Mouse (Mus musculus): ENCODE measurements around the gene Tgm5.

Tgm5 gene

GRCm38 (mm10) chr2:121085480-121086185 is at the start of gene Tgm5:
TSS of gene Tgm5 (minus strand) at chr2:121085841.
- no peak for TF ChIP-seq GATA4 (IDR thresholded peaks at IDR 0.05; ENCODE audit: insufficient replicate concordance, low read length)

DNA sequence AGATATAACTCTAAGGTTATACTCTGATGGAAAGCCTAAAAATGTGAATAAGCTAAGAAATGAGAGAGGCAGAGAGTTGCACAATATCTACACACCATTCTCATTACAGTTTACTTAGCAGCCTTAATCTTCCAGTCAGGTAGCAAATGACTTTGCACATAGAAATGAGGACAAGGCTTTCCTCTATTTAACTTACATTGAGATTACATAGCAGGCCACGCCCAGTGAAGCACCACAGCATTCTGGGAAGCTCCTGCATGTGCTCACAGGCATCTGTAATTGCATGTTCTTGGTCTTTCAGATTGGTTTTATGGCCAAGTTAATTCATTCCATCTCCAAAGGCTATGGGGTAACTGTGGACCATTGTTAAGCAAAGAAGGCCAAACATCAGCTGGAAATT is 47.2 kb upstream of the Tgm5 start:
- TF ChIP-seq GATA4 (IDR thresholded peaks at IDR 0.05; ENCODE audit: insufficient replicate concordance, low read length): no peak

DNA sequence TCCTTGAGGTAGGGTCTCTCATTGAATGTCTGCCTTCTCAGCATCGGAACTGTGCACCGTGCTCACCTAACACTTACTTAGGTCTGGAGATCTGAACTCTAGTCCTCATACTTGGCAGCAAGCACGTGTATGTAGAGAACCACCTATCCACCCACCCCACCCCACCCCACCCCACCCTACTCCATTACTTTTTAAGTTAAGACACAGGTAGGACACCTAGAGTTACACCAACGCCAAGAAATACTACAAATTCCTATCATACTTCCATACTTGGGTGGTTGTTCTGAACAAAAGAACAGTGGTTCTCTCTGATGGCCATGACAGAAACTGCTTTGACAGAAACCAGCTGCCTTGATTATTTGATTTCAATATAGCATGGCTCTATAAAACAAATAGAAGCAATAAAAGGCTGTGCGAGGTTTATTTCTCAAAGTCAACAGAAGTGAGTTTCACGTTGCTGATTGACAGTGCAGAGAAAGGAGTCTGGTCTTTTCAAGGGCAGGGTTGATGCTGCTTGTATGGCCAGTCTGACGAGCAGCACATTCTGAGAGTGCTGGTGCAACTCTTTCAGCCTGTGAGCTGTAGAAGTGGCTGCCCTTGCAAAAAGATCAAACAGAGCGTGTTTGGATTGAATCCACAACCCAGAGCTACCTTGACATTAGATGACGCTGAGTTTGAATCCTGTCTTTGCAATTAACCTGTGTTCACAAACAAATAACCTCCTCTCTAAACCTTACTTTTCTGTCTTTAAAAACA is 43.4 kb upstream of the Tgm5 start:
- no peak for TF ChIP-seq GATA4 (IDR thresholded peaks at IDR 0.05; ENCODE audit: insufficient replicate concordance, low read length)

- TF ChIP-seq GATA4 (IDR thresholded peaks at IDR 0.05; ENCODE audit: insufficient replicate concordance, low read length): no peak
Measured at GRCm38 (mm10) chr2:121127536-121127935, 41.9 kb upstream of the Tgm5 start.

DNA sequence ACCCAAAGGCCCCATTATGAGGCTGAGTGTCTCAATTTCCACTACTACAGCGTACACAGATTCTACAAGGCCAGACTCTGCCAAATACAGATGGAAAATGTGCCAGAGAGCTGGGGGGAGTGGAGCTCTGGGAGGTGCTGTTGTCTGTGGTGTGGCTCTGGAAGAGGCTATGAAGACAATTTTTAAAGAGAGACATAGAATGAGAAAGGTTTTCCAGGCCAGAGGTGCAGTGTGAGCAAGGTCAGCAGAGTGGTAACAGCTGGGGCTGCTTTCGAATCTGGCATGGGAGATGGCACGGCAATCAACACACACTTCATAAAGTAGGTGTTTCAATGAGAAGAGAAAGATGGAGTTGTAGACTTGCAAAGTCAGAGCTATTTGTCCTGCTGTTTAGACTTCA is 33.6 kb upstream of the Tgm5 start:
- no peak for TF ChIP-seq GATA4 (IDR thresholded peaks at IDR 0.05; ENCODE audit: insufficient replicate concordance, low read length)

GRCm38 (mm10) chr2:121115418-121115817 is 29.8 kb upstream of the Tgm5 start:
- TF ChIP-seq GATA4 (IDR thresholded peaks at IDR 0.05; ENCODE audit: insufficient replicate concordance, low read length): no peak

- TF ChIP-seq GATA4 (IDR thresholded peaks at IDR 0.05; ENCODE audit: insufficient replicate concordance, low read length): no peak
Measured at GRCm38 (mm10) chr2:121109695-121110094, 24.1 kb upstream of the Tgm5 start, which contains the start of gene Tgm7. TSS of gene Tgm7 (minus strand) at chr2:121109795.

GRCm38 (mm10) chr2:121105940-121106339 is 20.3 kb upstream of the Tgm5 start:
- no peak for TF ChIP-seq GATA4 (IDR thresholded peaks at IDR 0.05; ENCODE audit: insufficient replicate concordance, low read length)

DNA sequence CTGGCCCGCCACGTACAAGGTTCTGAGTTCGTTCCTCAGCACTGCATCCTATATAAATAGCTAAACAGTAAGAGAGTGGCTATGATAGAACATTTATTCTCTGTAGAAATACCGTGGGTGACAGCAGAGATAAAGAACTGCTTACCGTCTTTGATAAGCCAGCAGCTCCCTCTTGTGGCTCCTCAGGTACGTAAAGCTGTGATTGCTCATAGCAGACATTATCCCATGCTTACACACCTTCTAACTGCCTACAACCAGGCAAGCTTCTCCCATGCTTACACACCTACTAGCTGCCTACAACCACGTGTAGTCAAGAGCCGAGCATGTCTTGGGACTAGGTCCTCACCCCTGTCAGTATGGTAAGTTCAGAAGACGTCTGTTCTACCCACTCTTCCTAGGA is 16.4 kb upstream of the Tgm5 start:
- TF ChIP-seq GATA4 (IDR thresholded peaks at IDR 0.05; ENCODE audit: insufficient replicate concordance, low read length): no peak

GRCm38 (mm10) chr2:121089751-121090150 is 4.1 kb upstream of the Tgm5 start:
- TF ChIP-seq GATA4 (IDR thresholded peaks at IDR 0.05; ENCODE audit: insufficient replicate concordance, low read length): no peak

DNA sequence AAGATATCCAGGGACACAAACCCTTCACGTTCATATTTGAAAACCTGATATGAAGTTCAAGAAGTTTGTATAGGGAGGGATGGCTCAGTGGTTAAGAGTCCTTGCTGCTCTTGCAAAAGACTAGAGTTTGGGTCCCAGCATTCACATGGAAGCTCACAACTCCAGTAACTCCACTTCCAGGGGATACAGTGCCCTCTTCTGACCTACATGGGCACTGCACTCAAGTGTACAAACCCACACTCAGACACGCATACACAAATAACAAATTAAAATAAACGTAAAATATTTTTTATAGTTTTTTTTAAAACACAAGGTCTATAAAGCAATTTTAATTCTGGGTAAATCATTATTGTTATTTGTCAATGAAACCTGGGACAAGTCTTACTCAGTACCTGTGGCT is 2.9 kb upstream of the Tgm5 start:
- TF ChIP-seq GATA4 (IDR thresholded peaks at IDR 0.05; ENCODE audit: insufficient replicate concordance, low read length): no peak

- no peak for TF ChIP-seq GATA4 (IDR thresholded peaks at IDR 0.05; ENCODE audit: insufficient replicate concordance, low read length)
Measured at GRCm38 (mm10) chr2:121082626-121083025, 3.0 kb downstream of the Tgm5 start.

- TF ChIP-seq GATA4 (IDR thresholded peaks at IDR 0.05; ENCODE audit: insufficient replicate concordance, low read length): no peak
Measured at GRCm38 (mm10) chr2:121074747-121075146, 10.9 kb downstream of the Tgm5 start.

GRCm38 (mm10) chr2:121071871-121072270 is 13.8 kb downstream of the Tgm5 start:
- no peak for TF ChIP-seq GATA4 (IDR thresholded peaks at IDR 0.05; ENCODE audit: insufficient replicate concordance, low read length)

DNA sequence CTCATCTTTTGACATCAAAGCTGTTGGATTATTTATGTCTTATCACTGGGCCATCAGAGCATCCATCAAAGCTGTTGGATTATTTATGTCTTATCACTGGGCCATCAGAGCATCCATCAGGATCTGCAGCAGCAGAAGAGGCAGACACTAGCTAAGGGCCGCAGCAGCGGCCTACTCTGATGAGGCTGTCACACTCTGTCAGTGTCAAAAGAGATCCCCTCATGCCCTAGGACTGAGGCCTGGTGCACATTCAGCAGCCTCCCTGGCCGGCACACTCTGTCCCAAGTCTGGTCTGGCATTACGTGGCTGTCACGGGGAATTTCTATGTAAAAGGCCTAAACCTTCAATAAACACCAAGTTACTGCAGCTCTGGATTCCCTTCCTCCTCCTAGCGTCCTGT is 16.1 kb downstream of the Tgm5 start:
- TF ChIP-seq GATA4 (IDR thresholded peaks at IDR 0.05; ENCODE audit: insufficient replicate concordance, low read length): no peak

DNA sequence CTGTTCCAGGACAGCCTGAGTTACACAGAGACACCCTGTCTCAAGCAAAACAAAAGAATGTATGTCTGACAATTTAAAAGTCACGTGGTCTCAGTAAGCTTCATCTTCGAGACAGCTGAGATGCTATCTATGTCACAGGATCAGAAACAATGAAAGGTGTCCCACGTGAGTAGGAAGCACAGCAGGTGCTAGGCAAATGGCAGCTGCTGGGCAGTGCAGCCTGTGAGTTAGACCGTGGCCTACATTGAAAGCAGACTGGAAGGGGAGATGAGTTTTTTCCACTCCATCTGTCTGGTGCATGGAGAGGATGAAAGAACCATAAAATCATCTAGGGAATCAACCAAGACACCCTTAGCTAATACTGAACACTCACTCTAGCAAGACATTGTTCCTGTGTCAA is 18.5 kb downstream of the Tgm5 start:
- no peak for TF ChIP-seq GATA4 (IDR thresholded peaks at IDR 0.05; ENCODE audit: insufficient replicate concordance, low read length)
